Mouse (Mus musculus): ENCODE data around the gene Mtm1. TPM values are rescaled to one million over a fixed set of nuclear protein-coding genes. Genes with fewer than 3 reads are reported as not detected.

Gene Mtm1
- polyA plus RNA-seq, 1 experiment from 2014 or later = 6.9 TPM

DNA sequence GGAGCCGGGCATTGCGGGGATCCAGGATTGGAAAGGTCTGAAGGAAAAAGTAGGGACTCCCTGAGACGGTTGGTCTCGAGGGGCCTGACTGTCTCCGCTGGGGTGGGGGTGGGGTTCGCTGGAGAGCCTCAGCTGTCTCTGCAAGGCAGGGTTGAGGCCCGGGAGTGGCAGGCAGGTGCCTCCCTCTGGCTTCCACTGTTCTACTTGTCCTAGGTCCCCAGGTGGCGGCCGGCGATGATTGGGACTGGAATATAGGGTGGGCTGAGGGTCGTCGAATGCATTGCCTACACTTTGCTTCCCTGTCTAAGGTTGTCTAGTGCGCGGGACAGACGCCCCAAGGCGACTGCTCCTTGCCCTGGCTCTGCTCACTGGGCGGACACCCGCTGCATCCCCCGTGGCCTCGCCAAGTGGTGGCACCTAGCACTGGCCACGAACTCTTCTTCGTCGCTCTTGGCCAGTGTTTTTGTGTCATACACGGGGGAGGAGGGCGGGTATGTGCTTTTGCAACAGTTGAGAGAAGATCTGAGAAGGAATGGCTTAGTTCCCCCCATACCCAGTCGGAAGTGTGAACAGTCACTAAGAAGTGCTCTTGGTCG, 4.6 kb downstream of the Mtm1 start:
- Histone ChIP-seq H3K27ac (ENCODE audit: low read length) (no peak overlapping the region), H3K4me1 (replicated peaks; ENCODE audit: control insufficient read depth, insufficient read depth, low read length) (no peaks in the 10 kb centered on the region), H3K9ac (ENCODE audit: low read length) (peak overlapping the region; percentile 64), H3K4me2 (ENCODE audit: low read depth, low read length) (peak overlapping the region; percentile 74), H3K9me3 (ENCODE audit: control insufficient read depth, low read length) (no peaks in the 10 kb centered on the region), H3K36me3 (ENCODE audit: control insufficient read depth, insufficient read depth, low read length) (no peaks in the 10 kb centered on the region), H3K27me3 (ENCODE audit: control insufficient read depth, insufficient read depth, low read depth, low read length) (no peaks in the 10 kb centered on the region), H3K4me3 (ENCODE audit: low read length) (peak overlapping the region; percentile 59)
- WGBS = 12% methylated on average over 27 of the region's 27 CpGs
- ATAC-seq (ENCODE audit: low read depth) = peak; percentile 79

GRCm38 (mm10) chrX:71216879-71217278, 6.3 kb downstream of the Mtm1 start:
- no peaks in the 10 kb centered on the region for H3K36me3 ChIP-seq (ENCODE audit: control insufficient read depth, insufficient read depth, low read length)
- whole genome bisulfite sequencing = 79% methylated on average over 2 of the region's 2 CpGs
- ATAC-seq (ENCODE audit: low read depth) = no peak
- no peaks in the 10 kb centered on the region for H3K4me1 ChIP-seq (replicated peaks; ENCODE audit: control insufficient read depth, insufficient read depth, low read length)
- H3K9me3 ChIP-seq (ENCODE audit: control insufficient read depth, low read length) = no peaks in the 10 kb centered on the region
- H3K9ac ChIP-seq (ENCODE audit: low read length) = no peak overlapping the region
- H3K4me3 ChIP-seq (ENCODE audit: low read length) = no peak overlapping the region
- H3K4me2 ChIP-seq (ENCODE audit: low read depth, low read length) = no peak overlapping the region
- no peaks in the 10 kb centered on the region for H3K27me3 ChIP-seq (ENCODE audit: control insufficient read depth, insufficient read depth, low read depth, low read length)
- H3K27ac ChIP-seq (ENCODE audit: low read length) = no peak overlapping the region

DNA sequence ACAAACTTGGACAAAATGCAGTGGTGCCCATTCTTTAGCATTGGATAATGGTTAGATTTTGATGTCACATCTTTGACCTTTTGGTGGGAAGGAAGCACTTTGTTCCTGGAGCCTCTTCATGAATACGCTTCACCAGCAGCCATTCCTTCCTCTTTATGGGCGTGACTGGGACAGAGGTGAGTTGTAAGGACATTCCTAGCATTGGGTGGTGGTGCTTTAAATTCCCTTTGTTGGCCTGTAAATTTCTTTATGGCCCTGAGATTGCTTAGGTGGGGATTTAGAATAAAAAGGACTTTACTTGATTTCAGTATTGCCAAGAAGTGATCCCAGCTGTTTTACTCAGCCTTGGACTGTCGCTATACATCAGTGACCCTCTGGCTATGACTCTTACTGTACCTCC, 8.3 kb downstream of the Mtm1 start:
- Histone ChIP-seq H3K9me3 (ENCODE audit: control insufficient read depth, low read length) (no peaks in the 10 kb centered on the region), H3K4me3 (ENCODE audit: low read length) (no peak overlapping the region), H3K9ac (ENCODE audit: low read length) (no peak overlapping the region), H3K4me1 (replicated peaks; ENCODE audit: control insufficient read depth, insufficient read depth, low read length) (no peaks in the 10 kb centered on the region), H3K27ac (ENCODE audit: low read length) (no peak overlapping the region), H3K27me3 (ENCODE audit: control insufficient read depth, insufficient read depth, low read depth, low read length) (no peaks in the 10 kb centered on the region), H3K4me2 (ENCODE audit: low read depth, low read length) (no peak overlapping the region), H3K36me3 (ENCODE audit: control insufficient read depth, insufficient read depth, low read length) (no peaks in the 10 kb centered on the region)
- ATAC-seq (ENCODE audit: low read depth) = no peak
- WGBS = 75% methylated on average over 3 of the region's 3 CpGs

GRCm38 (mm10) chrX:71220896-71221295, 10.3 kb downstream of the Mtm1 start:
- no peaks in the 10 kb centered on the region for H3K4me1 ChIP-seq (replicated peaks; ENCODE audit: control insufficient read depth, insufficient read depth, low read length)
- H3K4me3 ChIP-seq (ENCODE audit: low read length) = no peak overlapping the region
- WGBS = 66% methylated on average over 3 of the region's 3 CpGs
- no peak overlapping the region for H3K9ac ChIP-seq (ENCODE audit: low read length)
- H3K4me2 ChIP-seq (ENCODE audit: low read depth, low read length) = no peak overlapping the region
- ATAC-seq (ENCODE audit: low read depth) = no peak
- no peaks in the 10 kb centered on the region for H3K27me3 ChIP-seq (ENCODE audit: control insufficient read depth, insufficient read depth, low read depth, low read length)
- no peaks in the 10 kb centered on the region for H3K9me3 ChIP-seq (ENCODE audit: control insufficient read depth, low read length)
- no peaks in the 10 kb centered on the region for H3K36me3 ChIP-seq (ENCODE audit: control insufficient read depth, insufficient read depth, low read length)
- no peak overlapping the region for H3K27ac ChIP-seq (ENCODE audit: low read length)

DNA sequence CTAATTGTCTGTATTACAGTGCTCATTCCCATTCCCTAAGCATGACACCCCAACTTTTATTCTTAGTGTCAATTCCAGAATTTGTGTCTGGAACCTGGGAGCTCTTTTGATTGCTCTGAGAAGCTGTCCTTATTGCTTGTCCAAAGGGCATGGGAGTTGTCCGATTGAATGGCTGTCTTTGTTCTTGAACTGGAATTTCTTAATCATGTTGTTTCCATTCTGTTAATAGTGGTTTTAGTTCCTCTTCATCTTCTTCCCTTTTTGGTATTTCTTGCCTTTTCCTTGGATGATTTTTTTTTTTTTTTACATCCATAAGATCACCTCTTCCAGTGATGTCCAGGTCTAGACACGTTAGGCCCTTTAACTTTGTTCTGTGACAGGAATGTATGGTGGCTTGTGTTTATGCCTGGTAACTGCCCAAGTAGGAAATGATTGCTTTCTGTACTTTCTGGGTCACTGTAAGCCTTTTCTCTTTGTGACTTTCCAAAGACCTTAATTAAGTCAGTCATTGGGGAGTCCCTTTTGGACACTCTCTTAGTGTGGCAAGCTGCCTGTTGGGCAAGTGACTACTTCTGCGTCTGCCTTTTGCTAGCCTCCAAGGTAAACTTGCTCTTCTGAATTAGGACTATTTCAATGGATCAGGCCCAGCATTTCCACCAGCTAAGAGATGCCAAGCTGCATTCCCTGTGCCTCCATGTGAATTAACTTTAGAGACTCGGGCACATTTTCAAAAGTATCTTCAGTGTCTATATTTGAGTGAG, 12.3 kb downstream of the Mtm1 start:
- Histone ChIP-seq H3K36me3 (ENCODE audit: control insufficient read depth, insufficient read depth, low read length) (no peaks in the 10 kb centered on the region), H3K9ac (ENCODE audit: low read length) (no peak overlapping the region), H3K27ac (ENCODE audit: low read length) (no peak overlapping the region), H3K4me2 (ENCODE audit: low read depth, low read length) (no peak overlapping the region), H3K9me3 (ENCODE audit: control insufficient read depth, low read length) (no peaks in the 10 kb centered on the region), H3K4me3 (ENCODE audit: low read length) (no peak overlapping the region), H3K4me1 (replicated peaks; ENCODE audit: control insufficient read depth, insufficient read depth, low read length) (no peaks in the 10 kb centered on the region), H3K27me3 (ENCODE audit: control insufficient read depth, insufficient read depth, low read depth, low read length) (no peaks in the 10 kb centered on the region)
- 77% methylated on average over 4 of the region's 4 CpGs for WGBS
- no peak for ATAC-seq (ENCODE audit: low read depth)

GRCm38 (mm10) chrX:71226881-71227280, 16.3 kb downstream of the Mtm1 start:
- no peak overlapping the region for H3K4me2 ChIP-seq (ENCODE audit: low read depth, low read length)
- no peak overlapping the region for H3K27ac ChIP-seq (ENCODE audit: low read length)
- H3K4me1 ChIP-seq (replicated peaks; ENCODE audit: control insufficient read depth, insufficient read depth, low read length) = no peaks in the 10 kb centered on the region
- H3K36me3 ChIP-seq (ENCODE audit: control insufficient read depth, insufficient read depth, low read length) = no peaks in the 10 kb centered on the region
- H3K9ac ChIP-seq (ENCODE audit: low read length) = no peak overlapping the region
- no peak for ATAC-seq (ENCODE audit: low read depth)
- no peaks in the 10 kb centered on the region for H3K27me3 ChIP-seq (ENCODE audit: control insufficient read depth, insufficient read depth, low read depth, low read length)
- H3K9me3 ChIP-seq (ENCODE audit: control insufficient read depth, low read length) = no peaks in the 10 kb centered on the region
- WGBS = 62% methylated on average over 5 of the region's 5 CpGs
- H3K4me3 ChIP-seq (ENCODE audit: low read length) = no peak overlapping the region

- H3K4me3 ChIP-seq (ENCODE audit: low read length) = no peak overlapping the region
- no peak overlapping the region for H3K9ac ChIP-seq (ENCODE audit: low read length)
- WGBS = 54% methylated on average over 3 of the region's 3 CpGs
- no peaks in the 10 kb centered on the region for H3K9me3 ChIP-seq (ENCODE audit: control insufficient read depth, low read length)
- H3K27me3 ChIP-seq (ENCODE audit: control insufficient read depth, insufficient read depth, low read depth, low read length) = no peaks in the 10 kb centered on the region
- H3K4me1 ChIP-seq (replicated peaks; ENCODE audit: control insufficient read depth, insufficient read depth, low read length) = no peaks in the 10 kb centered on the region
- H3K27ac ChIP-seq (ENCODE audit: low read length) = no peak overlapping the region
- no peak for ATAC-seq (ENCODE audit: low read depth)
- no peaks in the 10 kb centered on the region for H3K36me3 ChIP-seq (ENCODE audit: control insufficient read depth, insufficient read depth, low read length)
- no peak overlapping the region for H3K4me2 ChIP-seq (ENCODE audit: low read depth, low read length)
Measured at GRCm38 (mm10) chrX:71228200-71228599, 17.6 kb downstream of the Mtm1 start.

GRCm38 (mm10) chrX:71230847-71231246, 20.3 kb downstream of the Mtm1 start:
- H3K27me3 ChIP-seq (ENCODE audit: control insufficient read depth, insufficient read depth, low read depth, low read length) = no peaks in the 10 kb centered on the region
- H3K36me3 ChIP-seq (ENCODE audit: control insufficient read depth, insufficient read depth, low read length) = no peaks in the 10 kb centered on the region
- H3K9ac ChIP-seq (ENCODE audit: low read length) = no peak overlapping the region
- no peaks in the 10 kb centered on the region for H3K9me3 ChIP-seq (ENCODE audit: control insufficient read depth, low read length)
- H3K27ac ChIP-seq (ENCODE audit: low read length) = no peak overlapping the region
- H3K4me2 ChIP-seq (ENCODE audit: low read depth, low read length) = no peak overlapping the region
- ATAC-seq (ENCODE audit: low read depth) = no peak
- H3K4me1 ChIP-seq (replicated peaks; ENCODE audit: control insufficient read depth, insufficient read depth, low read length) = no peaks in the 10 kb centered on the region
- no peak overlapping the region for H3K4me3 ChIP-seq (ENCODE audit: low read length)
- 47% methylated on average over 2 of the region's 2 CpGs for WGBS

DNA sequence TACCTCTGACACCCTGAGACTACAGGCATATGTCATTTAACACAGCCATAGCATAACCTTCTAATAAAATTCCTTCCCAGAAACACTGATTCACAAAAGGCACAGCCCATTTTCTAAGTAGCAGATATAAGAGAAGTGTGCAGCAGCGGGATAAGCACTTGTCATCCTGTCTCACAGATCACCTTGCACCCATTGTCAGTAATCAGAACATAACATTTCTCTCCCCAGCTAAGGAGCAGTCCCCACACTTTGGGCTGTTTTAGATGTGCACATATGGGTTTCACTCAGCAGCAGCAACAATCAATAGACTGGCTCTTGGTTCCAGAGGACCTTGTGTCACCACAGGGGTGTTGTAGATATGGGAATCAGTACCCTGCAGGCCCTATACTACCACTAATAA, 45.9 kb downstream of the Mtm1 start:
- no peak overlapping the region for H3K9ac ChIP-seq (ENCODE audit: low read length)
- H3K9me3 ChIP-seq (ENCODE audit: control insufficient read depth, low read length) = no peaks in the 10 kb centered on the region
- no peaks in the 10 kb centered on the region for H3K36me3 ChIP-seq (ENCODE audit: control insufficient read depth, insufficient read depth, low read length)
- H3K4me3 ChIP-seq (ENCODE audit: low read length) = no peak overlapping the region
- no peak overlapping the region for H3K4me2 ChIP-seq (ENCODE audit: low read depth, low read length)
- no peaks in the 10 kb centered on the region for H3K27me3 ChIP-seq (ENCODE audit: control insufficient read depth, insufficient read depth, low read depth, low read length)
- no peak for ATAC-seq (ENCODE audit: low read depth)
- H3K4me1 ChIP-seq (replicated peaks; ENCODE audit: control insufficient read depth, insufficient read depth, low read length) = no peaks in the 10 kb centered on the region
- WGBS = 84% methylated on average over 1 of the region's 1 CpGs
- no peak overlapping the region for H3K27ac ChIP-seq (ENCODE audit: low read length)
